Mouse (Mus musculus) olfactory bulb, adult 2 months (tissue): ENCODE measurements around the gene Slc5a2.

Source experiments
- CTCF ChIP-seq: fragments of 200-500 bp; IDR thresholded peaks from 2 replicates; pipeline ENCODE4 v1.5.1; 2012; ENCODE audit warnings: low read depth, mild to moderate bottlenecking, low read length, moderate library complexity; ENCODE audit not compliant: insufficient read depth
- POLR2A ChIP-seq: fragments of 200-500 bp; IDR thresholded peaks from 2 replicates; pipeline ENCODE4 v1.6.1; 2012; ENCODE audit warnings: mild to moderate bottlenecking, low read depth, low read length, moderate library complexity; ENCODE audit not compliant: insufficient read depth

- TF ChIP-seq CTCF (0 out of 2 replicates have a peak, but pooled peaks have one; percentile 27), POLR2A (no peak)
Measured at GRCm38 (mm10) chr7:128247443-128247842, 18.0 kb upstream of the Slc5a2 start.
